Mouse (Mus musculus) ES-CJ7 (cell line): ENCODE measurements around the gene Akr1c18.

ENCODE experiments used
- DNase-seq: peaks from one replicate; pipeline ENCODE4 v3.0.0; 2011; ENCODE audit warnings: low read depth, low spot score

Gene Akr1c18

GRCm38 (mm10) chr13:4102721-4103120, 47.7 kb downstream of the Akr1c18 start:
- no peak for DNase-seq

GRCm38 (mm10) chr13:4101691-4102090, 48.8 kb downstream of the Akr1c18 start:
- DNase-seq = no peak
